Mouse (Mus musculus) MEL (cell line): ENCODE data around the gene Itpr3.

ENCODE experiments used
- CHD2 ChIP-seq: IDR thresholded peaks from 2 replicates; pipeline ENCODE4 v1.6.1; 2011; ENCODE audit warnings: low read length, improper control_type of control experiment
- CTCF ChIP-seq, 3 experiments: IDR thresholded peaks in 2 of 3; conservative IDR thresholded peaks in 1 of 3; 2 replicates each; pipeline ENCODE4 v1.5.1; 2011 to 2012; ENCODE audit warnings: low read length in 3 of 3, low read depth in 2 of 3, mild to moderate bottlenecking in 2 of 3, improper control_type of control experiment in 1 of 3, inconsistent platforms in 1 of 3, mixed read lengths in 1 of 3, moderate library complexity in 1 of 3; ENCODE audit not compliant: control insufficient read depth in 1 of 3, insufficient read depth in 1 of 3, poor library complexity in 1 of 3, severe bottlenecking in 1 of 3
- ETS1 ChIP-seq: IDR thresholded peaks from 2 replicates; pipeline ENCODE4 v1.6.1; 2012; ENCODE audit warnings: low read depth, mild to moderate bottlenecking, inconsistent platforms, low read length, improper control_type of control experiment, moderate library complexity
- GATA1 ChIP-seq: IDR thresholded peaks from 2 replicates; pipeline ENCODE4 v1.6.1; 2011; ENCODE audit warnings: low read depth, low read length, improper control_type of control experiment
- KAT2A ChIP-seq: conservative IDR thresholded peaks from 2 replicates; pipeline ENCODE4 v1.6.1; 2012; ENCODE audit warnings: low read depth, low read length, improper control_type of control experiment, inconsistent platforms
- MAFK ChIP-seq: IDR thresholded peaks from 2 replicates; pipeline ENCODE4 v1.6.1; 2011; ENCODE audit warnings: low read depth, mild to moderate bottlenecking, low read length, improper control_type of control experiment, borderline replicate concordance
- MAX ChIP-seq: IDR thresholded peaks from 2 replicates; pipeline ENCODE4 v1.6.1; 2011; ENCODE audit warnings: low read length, improper control_type of control experiment
- SMC3 ChIP-seq: IDR thresholded peaks from 2 replicates; pipeline ENCODE4 v1.6.1; 2011; ENCODE audit warnings: low read depth, low read length, improper control_type of control experiment
- TCF12 ChIP-seq: IDR thresholded peaks from 2 replicates; pipeline ENCODE4 v1.6.1; 2014; ENCODE audit warnings: low read depth, mild to moderate bottlenecking, inconsistent platforms, low read length, improper control_type of control experiment, moderate library complexity

DNA sequence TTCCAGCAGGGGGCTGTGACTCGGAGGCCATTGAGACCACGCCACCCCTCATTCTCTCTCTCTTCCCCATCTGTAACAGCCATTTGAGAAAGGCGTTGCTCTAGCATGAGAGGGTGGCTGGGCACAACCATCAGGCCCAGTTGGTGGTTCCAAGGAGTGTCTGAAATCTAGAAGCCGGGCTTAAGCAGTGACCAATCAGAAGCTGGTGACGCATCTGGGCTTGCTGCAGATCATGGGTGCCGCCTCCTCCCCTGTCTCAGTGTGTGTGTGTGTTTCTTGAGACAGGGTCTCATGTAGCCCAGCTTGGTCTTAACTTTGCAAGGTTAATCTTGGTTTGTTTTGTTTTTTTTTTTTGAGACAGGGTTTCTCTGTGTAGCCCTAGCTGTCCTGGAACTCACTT lies 11.9 kb upstream of the Itpr3 start:
- TF ChIP-seq CHD2 (no peak), KAT2A (no peak), CTCF (IDR thresholded peaks at IDR 0.05 in 2 of 3, conservative IDR thresholded peaks at IDR 0.05 in 1 of 3; ENCODE audit: control insufficient read depth in 1 of 3, insufficient read depth in 1 of 3, low read depth in 2 of 3, low read length in 3 of 3, poor library complexity in 1 of 3, severe bottlenecking in 1 of 3) (no peak), SMC3 (no peak), GATA1 (no peak), TCF12 (no peak), MAX (no peak), ETS1 (no peak), MAFK (no peak)
